Mouse (Mus musculus): Measurements from ENCODE around the gene Oaz2. TPM values are rescaled to one million over a fixed set of nuclear protein-coding genes. Genes with fewer than 3 reads are reported as not detected.
"Not testable (repeated sequence)": the region's sequence is repeated elsewhere in the genome, so short reads cannot be mapped to it uniquely, and the experiment has no call there.

The Oaz2 gene
- polyA plus RNA-seq, 1 experiment, result 52.7 TPM

DNA sequence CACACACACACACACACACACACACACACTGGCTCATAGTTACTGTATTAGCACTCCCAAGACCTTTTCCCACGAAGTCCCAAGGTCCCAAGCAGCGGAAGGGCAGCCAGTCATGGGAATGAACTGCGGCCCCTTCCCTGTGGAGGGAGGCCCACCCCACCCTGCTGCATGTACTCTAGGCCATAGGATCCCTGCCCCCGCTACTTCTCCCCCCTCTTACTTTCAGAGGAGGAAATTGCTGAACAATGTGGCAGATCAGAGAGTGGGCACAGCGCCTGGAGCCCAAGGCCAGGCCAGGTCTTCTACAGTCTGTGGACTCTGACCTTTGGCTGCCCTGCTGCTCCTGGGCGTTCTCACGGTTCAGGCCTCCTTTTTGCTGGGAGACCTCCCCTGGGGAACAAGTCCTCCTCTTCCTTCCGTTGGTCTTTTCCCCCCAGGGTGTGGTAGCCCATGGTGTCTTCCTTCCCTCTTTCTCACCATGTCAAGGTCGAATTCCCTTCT, 3.7 kb downstream of the Oaz2 start:
- H3K27ac ChIP-seq (replicated peaks; ENCODE audit: low read depth, low read length), result peak overlapping the region; percentile 96
- no peak overlapping the region for H3K4me3 ChIP-seq (ENCODE audit: insufficient read depth, low read depth, low read length)
- H3K4me1 ChIP-seq (ENCODE audit: control insufficient read depth, insufficient read depth, insufficient read length, low read length), result peaks cover 32% of the 10 kb centered on the region

DNA sequence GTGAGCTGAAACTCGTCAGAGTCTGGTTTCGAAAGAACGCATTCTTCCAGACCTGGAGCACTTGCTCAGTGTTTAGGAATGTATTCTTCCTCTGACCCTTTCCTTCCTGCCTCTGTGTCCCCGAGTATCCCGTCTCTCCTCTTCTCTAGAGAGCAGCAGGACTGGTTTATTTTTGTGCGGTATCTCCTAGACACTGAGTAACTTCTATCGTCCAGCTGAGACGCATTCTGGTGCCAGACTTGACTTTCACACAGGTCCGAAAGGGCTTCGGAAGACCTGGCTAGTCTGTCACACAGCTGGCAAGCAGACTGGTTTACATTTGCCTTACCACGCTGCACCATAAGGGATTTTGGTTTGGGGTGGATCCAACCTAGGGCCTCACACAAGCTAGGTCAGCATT, 5.2 kb downstream of the Oaz2 start:
- Histone ChIP-seq H3K4me1 (ENCODE audit: control insufficient read depth, insufficient read depth, insufficient read length, low read length) (peaks cover 35% of the 10 kb centered on the region), H3K4me3 (ENCODE audit: insufficient read depth, low read depth, low read length) (no peak overlapping the region), H3K27ac (replicated peaks; ENCODE audit: low read depth, low read length) (peak overlapping the region; percentile 96)

DNA sequence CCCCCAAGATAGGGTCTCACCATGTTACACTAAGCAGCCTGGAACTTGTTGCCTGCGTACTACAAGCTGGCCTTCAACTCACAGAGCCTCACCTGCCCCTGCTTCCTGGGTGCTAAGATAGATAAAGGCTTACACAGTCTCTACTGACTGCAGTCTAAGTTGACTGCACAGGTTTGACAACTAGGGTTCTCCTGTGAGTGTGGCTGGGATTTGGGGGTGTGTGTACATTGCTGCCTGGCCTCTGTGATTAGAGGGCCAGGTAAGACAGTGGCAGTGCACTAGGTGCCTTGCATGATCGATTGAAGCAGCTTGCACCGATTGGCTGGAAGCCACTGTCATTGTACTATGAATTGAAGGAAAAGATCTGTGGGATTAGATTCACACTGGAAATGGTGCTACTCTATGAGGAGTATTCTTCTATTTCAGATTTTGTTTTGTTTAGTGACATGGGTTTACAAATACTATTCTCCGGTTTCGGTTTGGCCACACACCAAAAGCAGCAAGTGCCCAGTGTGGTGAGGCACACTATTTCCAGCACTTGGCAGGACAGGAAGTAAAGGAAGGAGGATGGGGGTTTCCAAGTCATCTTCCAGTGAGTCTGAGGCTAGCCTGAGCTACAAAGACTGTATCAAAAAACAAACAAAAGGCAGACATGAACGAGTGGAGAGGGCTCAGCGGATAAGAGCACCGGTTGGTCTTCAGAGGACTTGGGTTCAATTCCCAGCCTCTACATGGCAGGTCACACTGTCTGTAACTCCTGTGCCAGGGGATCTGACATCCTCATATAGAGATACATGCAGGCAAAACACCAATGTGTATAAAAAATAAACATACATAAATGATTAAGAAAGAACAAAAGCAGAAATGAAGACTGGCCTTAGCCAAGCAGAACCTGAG, 7.9 kb downstream of the Oaz2 start:
- Histone ChIP-seq H3K4me1 (ENCODE audit: control insufficient read depth, insufficient read depth, insufficient read length, low read length) (peaks cover 50% of the 10 kb centered on the region), H3K27ac (replicated peaks; ENCODE audit: low read depth, low read length) (peak overlapping the region; percentile 80), H3K4me3 (ENCODE audit: insufficient read depth, low read depth, low read length) (peak overlapping the region; percentile 43)

DNA sequence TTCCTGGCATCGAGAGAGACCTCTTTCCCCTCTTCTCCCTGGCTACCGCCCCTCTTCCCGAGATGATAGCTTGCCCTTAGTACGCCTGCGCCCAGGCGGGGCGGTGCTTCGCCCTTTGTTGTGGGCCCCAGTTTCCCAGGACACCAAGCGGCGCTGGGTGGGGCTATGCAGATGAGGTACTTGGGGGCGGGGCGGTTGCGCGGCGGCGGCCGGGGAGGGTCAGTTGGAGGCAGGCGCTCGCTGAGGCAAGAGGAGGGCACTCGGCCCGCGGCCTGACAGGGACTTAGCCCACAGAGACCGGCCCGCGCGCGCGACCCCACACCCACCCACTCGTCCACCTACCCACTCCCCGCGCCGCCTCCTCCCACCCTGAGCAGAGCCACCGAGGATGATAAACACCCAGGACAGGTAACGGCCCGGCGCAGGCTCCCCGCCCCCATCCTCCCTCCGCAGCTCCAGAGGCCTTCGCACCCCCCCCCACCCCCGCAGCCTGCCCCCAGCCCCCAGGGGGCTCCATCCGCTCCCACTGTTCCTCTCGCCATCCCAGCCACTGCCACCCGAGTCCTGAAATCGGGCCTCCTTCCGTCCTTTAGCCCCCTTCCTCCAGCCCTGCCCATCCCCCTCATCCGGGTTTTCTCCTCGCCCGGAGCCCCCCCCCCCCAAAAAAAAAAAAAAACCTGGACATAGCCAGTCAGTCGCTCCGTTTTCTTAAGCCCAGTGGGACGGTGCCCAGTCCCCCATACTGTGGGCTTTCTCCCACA, 8.7 kb downstream of the Oaz2 start:
- Histone ChIP-seq H3K4me1 (ENCODE audit: control insufficient read depth, insufficient read depth, insufficient read length, low read length) (peaks cover 46% of the 10 kb centered on the region), H3K4me3 (ENCODE audit: insufficient read depth, low read depth, low read length) (peak overlapping the region; percentile 68), H3K27ac (replicated peaks; ENCODE audit: low read depth, low read length) (peak overlapping the region; percentile 86)

DNA sequence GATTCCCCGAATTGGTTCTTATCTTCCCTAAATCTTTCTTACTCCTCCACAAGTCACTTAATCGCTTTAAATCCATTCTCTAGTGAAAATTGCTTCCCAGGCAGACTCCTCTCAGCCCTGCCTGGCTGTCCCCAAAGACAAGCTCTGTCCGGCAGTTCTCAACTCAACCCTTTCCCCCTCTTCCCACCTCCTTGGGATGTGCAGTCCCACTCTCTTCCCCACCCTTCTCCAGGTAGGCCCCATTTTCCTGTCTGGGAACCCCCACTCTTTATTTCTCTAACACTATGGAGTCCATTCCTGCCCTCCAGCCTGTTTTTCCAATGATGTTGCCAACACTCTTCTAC, 9.3 kb downstream of the Oaz2 start:
- peaks cover 41% of the 10 kb centered on the region for H3K4me1 ChIP-seq (ENCODE audit: control insufficient read depth, insufficient read depth, insufficient read length, low read length)
- peak overlapping the region; percentile 86 for H3K27ac ChIP-seq (replicated peaks; ENCODE audit: low read depth, low read length)
- peak overlapping the region; percentile 68 for H3K4me3 ChIP-seq (ENCODE audit: insufficient read depth, low read depth, low read length)

DNA sequence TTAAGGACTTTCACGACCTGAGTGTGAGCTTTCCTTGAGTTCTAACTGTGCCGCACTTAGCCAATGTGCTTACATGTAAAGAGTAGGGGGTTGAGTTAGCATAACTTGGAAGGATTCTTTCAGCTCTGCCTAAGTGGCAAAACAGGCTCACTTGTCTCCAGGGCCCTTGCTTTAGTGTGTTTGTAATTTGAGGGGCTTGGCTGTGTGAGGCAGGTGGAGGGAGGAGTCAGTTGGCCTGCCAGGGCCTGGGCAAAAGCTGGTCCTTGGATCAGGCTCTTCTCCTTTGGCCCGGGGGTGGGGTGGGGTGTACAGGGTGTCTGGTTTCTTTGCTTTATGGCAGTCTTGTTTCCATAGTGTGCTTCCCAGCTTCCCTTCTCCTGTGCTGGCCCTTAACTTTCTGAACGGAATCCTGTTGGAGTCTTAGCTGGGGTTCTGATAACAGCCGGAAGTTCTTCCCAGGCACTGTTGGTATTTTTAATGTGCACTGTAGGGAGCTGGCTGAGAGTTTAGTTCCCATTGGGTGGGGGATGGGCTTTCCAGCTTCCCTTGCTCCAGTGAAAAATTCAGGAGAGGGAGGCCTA, 11.5 kb downstream of the Oaz2 start:
- Histone ChIP-seq H3K4me3 (ENCODE audit: insufficient read depth, low read depth, low read length) (peak overlapping the region; percentile 37), H3K27ac (replicated peaks; ENCODE audit: low read depth, low read length) (peak overlapping the region; percentile 64), H3K4me1 (ENCODE audit: control insufficient read depth, insufficient read depth, insufficient read length, low read length) (peaks cover 31% of the 10 kb centered on the region)

DNA sequence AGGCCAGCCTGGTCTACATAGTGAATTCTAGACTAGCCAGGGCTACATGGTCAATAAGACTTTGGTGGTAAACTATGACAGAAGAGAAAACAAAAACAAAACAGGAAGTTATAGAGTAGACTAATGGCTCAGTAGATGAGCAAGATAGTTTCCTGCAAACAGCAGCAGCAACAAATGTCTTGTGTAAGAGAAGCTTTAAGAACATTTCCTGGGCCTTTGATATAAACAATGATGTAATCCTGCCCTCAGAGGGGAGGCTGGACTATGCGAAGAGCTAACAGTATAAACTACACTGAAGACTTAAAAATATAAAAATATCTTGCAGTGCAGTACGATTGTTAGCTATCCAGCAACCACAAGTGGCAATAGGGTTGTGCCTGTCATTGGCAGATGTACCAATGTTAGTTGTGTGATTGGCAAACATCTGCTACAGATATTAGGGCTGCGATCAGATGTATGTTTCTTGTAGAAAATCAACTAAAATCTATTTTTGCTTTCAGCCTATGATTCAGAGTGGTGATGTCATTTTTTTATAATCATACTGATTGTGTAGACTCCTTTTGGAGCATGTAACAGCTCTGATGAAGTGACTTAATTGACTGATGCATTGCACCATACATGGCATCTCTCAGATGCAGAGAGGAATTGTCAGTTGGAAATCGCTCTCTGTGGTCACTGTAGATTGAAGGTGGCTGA, 13.3 kb downstream of the Oaz2 start:
- Histone ChIP-seq H3K4me1 (ENCODE audit: control insufficient read depth, insufficient read depth, insufficient read length, low read length) (peaks cover 20% of the 10 kb centered on the region), H3K27ac (replicated peaks; ENCODE audit: low read depth, low read length) (no peak overlapping the region; the same call in 1 of the 2 replicates), H3K4me3 (ENCODE audit: insufficient read depth, low read depth, low read length) (no peak overlapping the region)

DNA sequence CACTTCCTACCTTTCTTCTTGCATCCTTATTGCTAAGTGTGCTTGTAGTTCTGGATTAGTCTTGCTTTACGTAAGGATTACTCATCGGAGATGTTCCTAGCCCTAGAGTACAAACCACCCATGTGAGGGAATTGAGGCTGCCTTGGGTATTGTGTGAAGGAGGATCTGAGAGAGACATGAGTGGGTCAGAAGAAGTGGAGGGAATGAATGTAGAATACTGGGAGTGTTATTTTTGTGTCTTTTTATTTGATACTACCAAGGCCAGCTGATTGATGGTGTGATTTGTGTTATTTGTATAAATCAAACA, 13.8 kb downstream of the Oaz2 start:
- Histone ChIP-seq H3K4me3 (ENCODE audit: insufficient read depth, low read depth, low read length) (no peak overlapping the region), H3K4me1 (ENCODE audit: control insufficient read depth, insufficient read depth, insufficient read length, low read length) (peaks cover 20% of the 10 kb centered on the region), H3K27ac (replicated peaks; ENCODE audit: low read depth, low read length) (no peak overlapping the region)

DNA sequence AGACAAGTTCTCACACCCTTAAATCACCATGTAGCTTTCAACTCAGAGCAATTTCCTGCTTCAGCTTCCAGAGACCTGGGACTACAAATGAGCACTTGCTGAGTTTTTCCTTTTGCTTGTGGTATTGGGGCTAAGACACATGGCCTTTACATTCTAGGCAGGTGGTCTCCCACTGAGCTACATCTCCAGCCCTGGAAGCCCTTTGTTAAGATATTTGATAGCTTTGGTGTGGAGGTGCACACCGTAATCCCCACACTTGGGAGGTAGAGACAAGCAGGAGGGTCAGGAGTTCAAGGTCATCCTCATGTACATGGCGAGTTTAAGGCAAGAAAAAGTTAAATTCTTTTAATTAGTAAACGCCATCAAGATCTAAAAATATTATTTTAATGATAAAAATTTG, 14.4 kb downstream of the Oaz2 start:
- Histone ChIP-seq H3K4me3 (ENCODE audit: insufficient read depth, low read depth, low read length) (no peak overlapping the region), H3K27ac (replicated peaks; ENCODE audit: low read depth, low read length) (0 out of 2 replicates have a peak overlapping the region, but pooled peaks have one; percentile 13), H3K4me1 (ENCODE audit: control insufficient read depth, insufficient read depth, insufficient read length, low read length) (peaks cover 20% of the 10 kb centered on the region)

DNA sequence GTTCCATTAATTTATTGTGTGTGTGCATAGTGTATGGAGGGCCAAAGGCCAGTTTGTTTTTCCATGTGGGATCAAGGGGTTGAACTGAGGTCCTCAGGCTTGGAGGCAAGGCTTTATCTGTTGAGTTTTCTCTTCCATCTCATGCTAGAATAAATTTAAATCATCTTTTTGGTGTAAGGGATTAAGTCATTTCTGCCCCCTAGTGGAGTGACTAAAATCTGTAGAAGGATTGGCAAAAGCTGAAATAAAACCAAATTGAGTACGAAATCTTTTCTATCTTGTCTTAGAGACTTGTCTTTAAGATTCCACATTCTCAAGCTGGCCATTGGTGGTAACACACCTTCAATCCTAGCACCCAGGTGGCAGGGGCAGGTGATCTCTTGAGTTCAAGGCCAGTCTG, 15.2 kb downstream of the Oaz2 start:
- no peak overlapping the region for H3K27ac ChIP-seq (replicated peaks; ENCODE audit: low read depth, low read length)
- H3K4me1 ChIP-seq (ENCODE audit: control insufficient read depth, insufficient read depth, insufficient read length, low read length), result peaks cover 17% of the 10 kb centered on the region
- no peak overlapping the region for H3K4me3 ChIP-seq (ENCODE audit: insufficient read depth, low read depth, low read length)

DNA sequence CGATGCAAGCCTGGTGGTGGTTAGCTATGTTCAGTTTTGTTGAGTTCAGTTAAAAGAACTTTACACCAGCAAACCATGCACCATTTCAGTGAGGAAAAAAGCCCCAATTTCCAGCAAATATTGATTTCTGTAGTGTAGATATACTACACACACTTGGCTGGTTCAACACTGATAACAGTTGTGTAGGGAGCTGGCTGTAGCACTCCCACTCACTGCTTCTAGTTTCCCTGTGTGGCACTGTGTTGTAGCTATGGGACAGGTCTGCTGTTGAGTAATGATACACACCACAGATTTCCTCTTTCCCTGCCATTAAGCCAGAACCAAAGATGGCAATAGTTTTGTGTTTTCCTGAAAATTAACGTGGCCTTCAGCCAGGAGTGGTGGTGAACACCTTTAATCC, 16.9 kb downstream of the Oaz2 start:
- H3K27ac ChIP-seq (replicated peaks; ENCODE audit: low read depth, low read length), result no peak overlapping the region
- no peak overlapping the region for H3K4me3 ChIP-seq (ENCODE audit: insufficient read depth, low read depth, low read length)
- peaks cover 4% of the 10 kb centered on the region for H3K4me1 ChIP-seq (ENCODE audit: control insufficient read depth, insufficient read depth, insufficient read length, low read length)

DNA sequence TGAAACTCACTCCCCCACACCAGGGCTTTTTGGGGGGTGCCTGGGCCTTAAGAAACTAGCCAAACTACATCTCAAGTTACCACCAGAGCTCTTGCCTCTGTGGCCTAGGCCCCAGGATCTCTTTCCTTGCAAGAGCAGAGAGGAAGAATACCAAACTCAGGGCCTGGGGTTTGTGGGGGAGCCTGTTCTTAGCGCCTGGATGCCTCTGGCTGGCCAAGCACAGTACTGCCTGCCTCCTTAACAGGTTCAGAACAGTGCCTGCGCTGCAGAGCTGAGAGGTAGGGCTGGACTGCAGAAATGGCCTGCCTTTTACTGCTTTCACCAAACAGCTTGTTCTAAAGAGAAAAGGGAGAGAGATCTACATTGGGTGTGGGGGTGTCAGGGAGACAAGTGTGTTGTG, 22.1 kb downstream of the Oaz2 start:
- H3K27ac ChIP-seq (replicated peaks; ENCODE audit: low read depth, low read length); H3K4me3 ChIP-seq (ENCODE audit: insufficient read depth, low read depth, low read length); H3K4me1 ChIP-seq (ENCODE audit: control insufficient read depth, insufficient read depth, insufficient read length, low read length): not testable (repeated sequence)

DNA sequence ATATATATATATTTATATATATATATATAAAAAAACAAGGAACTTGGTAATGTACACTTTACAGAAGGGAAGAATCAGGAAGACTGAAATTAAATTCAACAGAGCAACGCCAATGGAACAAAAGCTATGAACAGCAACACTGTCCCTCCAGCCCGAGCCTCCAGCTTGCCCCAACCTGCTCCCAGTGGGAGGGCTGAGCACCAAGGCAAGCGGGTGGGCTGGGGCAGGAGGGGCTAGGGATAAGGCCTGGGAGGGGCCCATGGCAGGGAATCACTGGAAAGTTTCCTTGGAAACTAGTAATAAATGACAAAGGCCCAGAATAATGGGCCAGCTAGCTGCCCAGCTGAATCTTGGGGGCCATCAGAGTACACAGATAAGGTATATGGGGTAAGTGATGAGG, 24.7 kb downstream of the Oaz2 start:
- no peak overlapping the region for H3K27ac ChIP-seq (replicated peaks; ENCODE audit: low read depth, low read length)
- H3K4me1 ChIP-seq (ENCODE audit: control insufficient read depth, insufficient read depth, insufficient read length, low read length), result peaks cover 9% of the 10 kb centered on the region; the same call in 1 of the 2 replicates
- no peak overlapping the region for H3K4me3 ChIP-seq (ENCODE audit: insufficient read depth, low read depth, low read length)

DNA sequence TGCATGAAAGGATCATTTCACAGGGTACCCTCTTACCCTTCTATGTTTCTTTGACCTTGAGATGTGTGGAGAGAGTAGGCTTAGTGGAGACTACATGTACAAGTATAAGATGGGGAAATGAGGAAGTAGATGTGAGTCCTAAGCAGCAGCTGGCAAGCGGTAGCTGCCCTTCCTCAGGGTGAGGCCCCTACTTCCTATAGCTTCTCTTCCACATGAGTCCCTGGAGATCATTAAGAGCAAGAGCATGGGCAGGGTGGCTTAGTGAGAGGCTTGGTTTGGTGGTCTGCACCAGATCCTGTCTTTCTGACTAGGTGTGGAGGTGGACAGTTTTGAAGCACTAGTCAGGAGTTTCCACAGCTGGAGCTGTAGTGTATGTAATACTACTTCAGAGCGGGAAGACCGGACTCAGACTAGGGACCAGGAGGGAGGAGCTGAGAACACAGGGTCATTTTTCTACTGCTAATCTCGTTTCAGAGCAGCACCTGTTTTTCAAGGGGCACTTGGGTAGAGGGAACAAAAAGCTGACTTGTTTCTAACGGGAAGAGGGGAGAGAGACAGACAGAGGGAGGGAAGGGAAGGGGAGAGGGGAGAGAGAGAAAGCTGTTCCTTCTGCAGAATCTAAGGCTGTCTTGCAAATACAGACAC, 25.3 kb downstream of the Oaz2 start:
- no peak overlapping the region for H3K27ac ChIP-seq (replicated peaks; ENCODE audit: low read depth, low read length)
- peaks cover 9% of the 10 kb centered on the region; the same call in 1 of the 2 replicates for H3K4me1 ChIP-seq (ENCODE audit: control insufficient read depth, insufficient read depth, insufficient read length, low read length)
- H3K4me3 ChIP-seq (ENCODE audit: insufficient read depth, low read depth, low read length), result no peak overlapping the region

Measured in brown adipose tissue, adult 24 weeks (tissue).